Mouse (Mus musculus) embryonic fibroblast, embryonic 13.5 days (primary cell): ENCODE measurements around the gene Dis3.

Experiments used
- CTCF ChIP-seq: IDR thresholded peaks from 2 replicates; pipeline ENCODE4 v1.5.1; 2011; ENCODE audit warnings: mild to moderate bottlenecking, control low read depth, low read length, moderate library complexity, borderline replicate concordance; ENCODE audit not compliant: insufficient read depth
- POLR2A ChIP-seq: IDR thresholded peaks from 2 replicates; pipeline ENCODE4 v1.6.1; 2011; ENCODE audit warnings: low read depth, mild to moderate bottlenecking, control low read depth, low read length, moderate library complexity

- TF ChIP-seq CTCF (no peak), POLR2A (no peak)
These were observed 27.9 kb upstream of the Dis3 start for GRCm38 (mm10) chr14:99127509-99127908.
